Mouse (Mus musculus) limb, embryonic 12.5 days (tissue): ENCODE measurements around the gene Bbx. TPM values are rescaled to one million over a fixed set of nuclear protein-coding genes. Genes with fewer than 3 reads are reported as not detected.

ENCODE experiments used
- ATAC-seq: fragments of 200-750 bp; cut with Nextera tagmentation; 2 replicates; pipeline ENCODE4 v1.8.0; 2017; ENCODE audit warnings: low read depth, moderate TSS enrichment; ENCODE audit not compliant: insufficient number of reproducible peaks, insufficient read depth, low FRiP score, low TSS enrichment
- H3K27ac ChIP-seq: fragments of 300-500 bp; sonication (generic); 2 replicates; pipeline ENCODE4 v1.5.1; 2016; ENCODE audit warnings: mild to moderate bottlenecking, moderate library complexity
- H3K27me3 ChIP-seq: fragments of 300-500 bp; sonication (generic); 2 replicates; pipeline ENCODE4 v1.6.1; 2016; ENCODE audit warnings: mild to moderate bottlenecking, moderate library complexity
- H3K36me3 ChIP-seq: fragments of 300-500 bp; sonication (generic); 2 replicates; pipeline ENCODE4 v1.6.1; 2016; ENCODE audit warnings: mild to moderate bottlenecking, moderate library complexity
- H3K4me1 ChIP-seq: fragments of 300-500 bp; sonication (generic); replicated peaks from 2 replicates; pipeline ENCODE4 v1.6.1; 2016
- H3K4me2 ChIP-seq: fragments of 300-500 bp; sonication (generic); 2 replicates; pipeline ENCODE4 v1.6.1; 2016; ENCODE audit warnings: mild to moderate bottlenecking, moderate library complexity
- H3K4me3 ChIP-seq: fragments of 300-500 bp; sonication (generic); replicated peaks from 2 replicates; pipeline ENCODE4 v1.5.1; 2016; ENCODE audit warnings: mild to moderate bottlenecking
- H3K9ac ChIP-seq: fragments of 300-500 bp; sonication (generic); replicated peaks from 2 replicates; pipeline ENCODE4 v1.6.1; 2016; ENCODE audit warnings: mild to moderate bottlenecking, moderate library complexity
- H3K9me3 ChIP-seq: fragments of 300-500 bp; sonication (generic); 2 replicates; pipeline ENCODE4 v1.6.1; 2016; ENCODE audit warnings: mild to moderate bottlenecking, moderate library complexity
- WGBS: fragments of 180-500 bp; shearing (Covaris S2); methylation state at CpG from one replicate; pipeline ENCODE4 v1.1.7; 2016; 5-methylcytosine and 5-hydroxymethylcytosine counted together
- polyA plus RNA-seq: library from polyadenylated mRNA; unstranded; fragments of >200 nt; fragmentation: Nextera tagmentation; extraction: Ambion mirVana; gene quantifications from 2 replicates; pipeline ENCODE4 v1.2.1, GENCODE M21; 2016

The Bbx gene
- polyA plus RNA-seq, 1 experiment from 2014 or later = 46.6 TPM

GRCm38 (mm10) chr16:50230624-50231023 lies 201.6 kb downstream of the Bbx start:
- H3K9ac ChIP-seq = no peak overlapping the region
- H3K4me3 ChIP-seq = no peak overlapping the region
- no peak for ATAC-seq
- 94% methylated on average over 2 of the region's 2 CpGs for WGBS
- H3K36me3 ChIP-seq = peaks cover 8% of the 10 kb centered on the region; the same call in 1 of the 2 replicates
- H3K4me2 ChIP-seq = no peak overlapping the region
- peaks cover 6% of the 10 kb centered on the region for H3K4me1 ChIP-seq
- no peaks in the 10 kb centered on the region for H3K9me3 ChIP-seq
- H3K27ac ChIP-seq = no peak overlapping the region
- H3K27me3 ChIP-seq = no peaks in the 10 kb centered on the region

GRCm38 (mm10) chr16:50228833-50229232 lies 203.4 kb downstream of the Bbx start:
- WGBS = 93% methylated on average over 1 of the region's 1 CpGs
- no peak for ATAC-seq
- H3K4me1 ChIP-seq = peaks cover 6% of the 10 kb centered on the region
- no peak overlapping the region for H3K4me2 ChIP-seq
- H3K27me3 ChIP-seq = no peaks in the 10 kb centered on the region
- H3K9ac ChIP-seq = no peak overlapping the region
- peaks cover 20% of the 10 kb centered on the region for H3K36me3 ChIP-seq
- H3K27ac ChIP-seq = no peak overlapping the region
- no peaks in the 10 kb centered on the region for H3K9me3 ChIP-seq
- no peak overlapping the region for H3K4me3 ChIP-seq

- no peak overlapping the region for H3K4me2 ChIP-seq
- H3K9me3 ChIP-seq = no peaks in the 10 kb centered on the region
- WGBS = 35% methylated on average over 1 of the region's 1 CpGs
- H3K36me3 ChIP-seq = peaks cover 22% of the 10 kb centered on the region
- H3K27me3 ChIP-seq = no peaks in the 10 kb centered on the region
- no peak overlapping the region for H3K4me3 ChIP-seq
- peaks cover 8% of the 10 kb centered on the region for H3K4me1 ChIP-seq
- H3K27ac ChIP-seq = no peak overlapping the region
- no peak for ATAC-seq
- H3K9ac ChIP-seq = no peak overlapping the region
Observed at GRCm38 (mm10) chr16:50226274-50226673, 205.9 kb downstream of the Bbx start.

- 93% methylated on average over 3 of the region's 3 CpGs for WGBS
- H3K27ac ChIP-seq = no peak overlapping the region
- peaks cover 22% of the 10 kb centered on the region for H3K36me3 ChIP-seq
- no peak overlapping the region for H3K4me3 ChIP-seq
- H3K9me3 ChIP-seq = no peaks in the 10 kb centered on the region
- H3K4me2 ChIP-seq = no peak overlapping the region
- H3K9ac ChIP-seq = no peak overlapping the region
- ATAC-seq = no peak
- no peaks in the 10 kb centered on the region for H3K27me3 ChIP-seq
- peaks cover 8% of the 10 kb centered on the region for H3K4me1 ChIP-seq
Observed at GRCm38 (mm10) chr16:50224946-50225345, 207.2 kb downstream of the Bbx start.

GRCm38 (mm10) chr16:50220734-50221501 lies 211.3 kb downstream of the Bbx start:
- ATAC-seq = no peak
- H3K27me3 ChIP-seq = no peaks in the 10 kb centered on the region
- 91% methylated on average over 8 of the region's 8 CpGs for WGBS
- H3K9me3 ChIP-seq = no peaks in the 10 kb centered on the region
- no peak overlapping the region for H3K27ac ChIP-seq
- no peak overlapping the region for H3K4me3 ChIP-seq
- no peak overlapping the region for H3K4me2 ChIP-seq
- H3K9ac ChIP-seq = no peak overlapping the region
- H3K36me3 ChIP-seq = peaks cover 27% of the 10 kb centered on the region
- 0 out of 2 replicates have a peak, but pooled peaks cover 2% of the 10 kb centered on the region for H3K4me1 ChIP-seq

GRCm38 (mm10) chr16:50217084-50217483 lies 215.1 kb downstream of the Bbx start:
- Histone ChIP-seq H3K4me3 (no peak overlapping the region), H3K9ac (no peak overlapping the region), H3K9me3 (no peaks in the 10 kb centered on the region), H3K4me1 (0 out of 2 replicates have a peak, but pooled peaks cover 2% of the 10 kb centered on the region), H3K4me2 (no peak overlapping the region), H3K36me3 (peaks cover 9% of the 10 kb centered on the region; the same call in 1 of the 2 replicates), H3K27ac (no peak overlapping the region), H3K27me3 (no peaks in the 10 kb centered on the region)
- no peak for ATAC-seq

GRCm38 (mm10) chr16:50211727-50212126 lies 220.5 kb downstream of the Bbx start:
- H3K9me3 ChIP-seq = no peaks in the 10 kb centered on the region
- WGBS = 92% methylated on average over 4 of the region's 4 CpGs
- no peak overlapping the region for H3K9ac ChIP-seq
- no peaks in the 10 kb centered on the region for H3K27me3 ChIP-seq
- peaks cover 11% of the 10 kb centered on the region; the same call in 1 of the 2 replicates for H3K36me3 ChIP-seq
- no peak overlapping the region for H3K27ac ChIP-seq
- no peak overlapping the region for H3K4me2 ChIP-seq
- H3K4me1 ChIP-seq = no peaks in the 10 kb centered on the region
- no peak for ATAC-seq
- no peak overlapping the region for H3K4me3 ChIP-seq

GRCm38 (mm10) chr16:50211231-50211630 lies 221.0 kb downstream of the Bbx start:
- no peak for ATAC-seq
- peaks cover 11% of the 10 kb centered on the region; the same call in 1 of the 2 replicates for H3K36me3 ChIP-seq
- no peak overlapping the region for H3K4me3 ChIP-seq
- no peaks in the 10 kb centered on the region for H3K9me3 ChIP-seq
- H3K4me2 ChIP-seq = no peak overlapping the region
- no peaks in the 10 kb centered on the region for H3K27me3 ChIP-seq
- 91% methylated on average over 6 of the region's 6 CpGs for WGBS
- H3K4me1 ChIP-seq = no peaks in the 10 kb centered on the region; the same call in 1 of the 2 replicates
- H3K9ac ChIP-seq = no peak overlapping the region
- no peak overlapping the region for H3K27ac ChIP-seq

GRCm38 (mm10) chr16:50210742-50211141 lies 221.4 kb downstream of the Bbx start:
- no peaks in the 10 kb centered on the region; the same call in 1 of the 2 replicates for H3K4me1 ChIP-seq

GRCm38 (mm10) chr16:50204944-50205343 lies 227.2 kb downstream of the Bbx start:
- WGBS = 88% methylated on average over 3 of the region's 3 CpGs
- Histone ChIP-seq H3K36me3 (peaks cover 28% of the 10 kb centered on the region), H3K4me2 (no peak overlapping the region), H3K4me1 (no peaks in the 10 kb centered on the region; the same call in 1 of the 2 replicates), H3K27me3 (no peaks in the 10 kb centered on the region), H3K27ac (no peak overlapping the region), H3K9ac (no peak overlapping the region), H3K4me3 (no peak overlapping the region), H3K9me3 (no peaks in the 10 kb centered on the region)
- ATAC-seq = no peak

More at GRCm38 (mm10) chr16:50210742-50211141, 221.4 kb downstream of the Bbx start:
- Histone ChIP-seq H3K27me3 (no peaks in the 10 kb centered on the region), H3K27ac (no peak overlapping the region), H3K9ac (no peak overlapping the region), H3K4me3 (no peak overlapping the region), H3K36me3 (peaks cover 11% of the 10 kb centered on the region; the same call in 1 of the 2 replicates), H3K4me2 (no peak overlapping the region), H3K9me3 (no peaks in the 10 kb centered on the region)
- ATAC-seq = no peak
- 94% methylated on average over 2 of the region's 2 CpGs for WGBS

GRCm38 (mm10) chr16:50201546-50202151 lies 230.5 kb downstream of the Bbx start:
- Histone ChIP-seq H3K4me1 (no peaks in the 10 kb centered on the region; the same call in 1 of the 2 replicates), H3K27ac (no peak overlapping the region), H3K36me3 (peaks cover 40% of the 10 kb centered on the region), H3K4me2 (no peak overlapping the region), H3K27me3 (no peaks in the 10 kb centered on the region), H3K9ac (no peak overlapping the region), H3K9me3 (no peaks in the 10 kb centered on the region), H3K4me3 (no peak overlapping the region)
- WGBS = 86% methylated on average over 7 of the region's 7 CpGs
- no peak for ATAC-seq
